In genomic region chr8:11405722-11406481, GRCm38 (mm10) we compare ENCODE assay signal across 8 mouse cellular contexts.
DNase-seq lines count a peak whose midpoint lies in the region; ATAC-seq lines count a peak whose summit lies in the region.

No protein-coding gene starts in this region.

- ATAC-seq in forebrain, embryonic 11.5 days (replicated peaks; ENCODE audit: low FRiP score), result no peak
- ATAC-seq in heart, embryonic 15.5 days (replicated peaks; ENCODE audit: insufficient number of reproducible peaks, insufficient read depth, low FRiP score, low read depth), result peak; percentile 77
- ATAC-seq in stomach, embryonic 16.5 days (ENCODE audit: insufficient read depth, low FRiP score), result peak; percentile 77

- no peaks in the 10 kb centered on the region for H3K9me3 ChIP-seq in forebrain, embryonic 11.5 days (ENCODE audit: control insufficient read depth, low read length)
- H3K9me3 ChIP-seq in heart, embryonic 15.5 days (replicated peaks), result no peaks in the 10 kb centered on the region
- H3K9me3 ChIP-seq in stomach, embryonic 16.5 days (replicated peaks; ENCODE audit: control insufficient read depth, low read length), result no peaks in the 10 kb centered on the region

- no peaks in the 10 kb centered on the region for H3K27me3 ChIP-seq in forebrain, embryonic 11.5 days (ENCODE audit: control insufficient read depth, insufficient read depth, low read length)
- no peaks in the 10 kb centered on the region for H3K27me3 ChIP-seq in heart, embryonic 15.5 days
- H3K27me3 ChIP-seq in stomach, embryonic 16.5 days (ENCODE audit: control insufficient read depth, insufficient read depth, low read length), result no peaks in the 10 kb centered on the region

- H3K4me2 ChIP-seq in forebrain, embryonic 11.5 days (ENCODE audit: low read depth, low read length, severe bottlenecking), result no peak overlapping the region
- no peak overlapping the region for H3K4me2 ChIP-seq in heart, embryonic 15.5 days
- H3K4me2 ChIP-seq in stomach, embryonic 16.5 days (ENCODE audit: low read depth, low read length), result no peak overlapping the region

- peak; percentile 9 to 15 for DNase-seq in spleen, adult 18-20 months
- DNase-seq in spleen, postnatal 14 days (ENCODE audit: low spot score in 2 of 2), result no peak
- peak; percentile 64 for DNase-seq in forebrain, embryonic 11.5 days (ENCODE audit: low spot score)
- peak; percentile 67 to 68 for DNase-seq in kidney, postnatal 36 days
- peak; percentile 93 for DNase-seq in lung, postnatal 10 days
- no peak for DNase-seq in adipocyte (ENCODE audit: low spot score)

- H3K27ac ChIP-seq in forebrain, embryonic 11.5 days (ENCODE audit: low read depth, low read length), result no peak overlapping the region
- peak overlapping the region; percentile 71 for H3K27ac ChIP-seq in heart, embryonic 15.5 days
- peak overlapping the region; percentile 81 for H3K27ac ChIP-seq in stomach, embryonic 16.5 days (ENCODE audit: low read length)

- 67% methylated on average over 13 of the region's 13 CpGs for WGBS in forebrain, embryonic 11.5 days
- WGBS in heart, embryonic 15.5 days, result 32% methylated on average over 13 of the region's 13 CpGs
- WGBS in stomach, embryonic 16.5 days, result 33% methylated on average over 13 of the region's 13 CpGs

- no peak overlapping the region for H3K9ac ChIP-seq in forebrain, embryonic 11.5 days (ENCODE audit: low read length)
- H3K9ac ChIP-seq in heart, embryonic 15.5 days, result peak overlapping the region; percentile 27; the same call in 1 of the 2 replicates
- 0 out of 2 replicates have a peak overlapping the region, but pooled peaks have one; percentile 33 for H3K9ac ChIP-seq in stomach, embryonic 16.5 days (ENCODE audit: low read length)

- no peak overlapping the region for H3K4me3 ChIP-seq in forebrain, embryonic 11.5 days (ENCODE audit: low read depth, low read length)
- no peak overlapping the region for H3K4me3 ChIP-seq in heart, embryonic 15.5 days
- no peak overlapping the region for H3K4me3 ChIP-seq in stomach, embryonic 16.5 days (replicated peaks; ENCODE audit: low read length)

- H3K4me1 ChIP-seq in forebrain, embryonic 11.5 days (replicated peaks; ENCODE audit: control insufficient read depth, insufficient read depth, low read length), result no peaks in the 10 kb centered on the region
- H3K4me1 ChIP-seq in heart, embryonic 15.5 days (replicated peaks), result peaks cover 29% of the 10 kb centered on the region
- H3K4me1 ChIP-seq in stomach, embryonic 16.5 days (ENCODE audit: control insufficient read depth, insufficient read depth, low read length), result peaks cover 15% of the 10 kb centered on the region

- no peaks in the 10 kb centered on the region for H3K36me3 ChIP-seq in forebrain, embryonic 11.5 days (ENCODE audit: control insufficient read depth, insufficient read depth, low read length)
- peaks cover 38% of the 10 kb centered on the region for H3K36me3 ChIP-seq in heart, embryonic 15.5 days
- no peaks in the 10 kb centered on the region for H3K36me3 ChIP-seq in stomach, embryonic 16.5 days (ENCODE audit: control insufficient read depth, insufficient read depth, low read length)

Comparison
In these comparisons a context has a peak if more than half of its experiments do, and no peak if none do; other contexts are left out.
1. DNase-seq: peak in spleen, adult 18-20 months (2 of 2), forebrain, embryonic 11.5 days (single experiment), kidney, postnatal 36 days (2 of 2) and lung, postnatal 10 days (single experiment); none in spleen, postnatal 14 days (0 of 2) and adipocyte (single experiment).